Mouse (Mus musculus): ENCODE measurements around the gene Zbed4. TPM values are rescaled to one million over a fixed set of nuclear protein-coding genes. Genes with fewer than 3 reads are reported as not detected.
"Not testable (repeated sequence)": the region's sequence is repeated elsewhere in the genome, so short reads cannot be mapped to it uniquely, and the experiment has no call there.

The Zbed4 gene
- polyA plus RNA-seq (2015; fragmentation: Nextera tagmentation; extraction: Ambion mirVana), result 14.1 and 15.3 TPM in 2 replicates

DNA sequence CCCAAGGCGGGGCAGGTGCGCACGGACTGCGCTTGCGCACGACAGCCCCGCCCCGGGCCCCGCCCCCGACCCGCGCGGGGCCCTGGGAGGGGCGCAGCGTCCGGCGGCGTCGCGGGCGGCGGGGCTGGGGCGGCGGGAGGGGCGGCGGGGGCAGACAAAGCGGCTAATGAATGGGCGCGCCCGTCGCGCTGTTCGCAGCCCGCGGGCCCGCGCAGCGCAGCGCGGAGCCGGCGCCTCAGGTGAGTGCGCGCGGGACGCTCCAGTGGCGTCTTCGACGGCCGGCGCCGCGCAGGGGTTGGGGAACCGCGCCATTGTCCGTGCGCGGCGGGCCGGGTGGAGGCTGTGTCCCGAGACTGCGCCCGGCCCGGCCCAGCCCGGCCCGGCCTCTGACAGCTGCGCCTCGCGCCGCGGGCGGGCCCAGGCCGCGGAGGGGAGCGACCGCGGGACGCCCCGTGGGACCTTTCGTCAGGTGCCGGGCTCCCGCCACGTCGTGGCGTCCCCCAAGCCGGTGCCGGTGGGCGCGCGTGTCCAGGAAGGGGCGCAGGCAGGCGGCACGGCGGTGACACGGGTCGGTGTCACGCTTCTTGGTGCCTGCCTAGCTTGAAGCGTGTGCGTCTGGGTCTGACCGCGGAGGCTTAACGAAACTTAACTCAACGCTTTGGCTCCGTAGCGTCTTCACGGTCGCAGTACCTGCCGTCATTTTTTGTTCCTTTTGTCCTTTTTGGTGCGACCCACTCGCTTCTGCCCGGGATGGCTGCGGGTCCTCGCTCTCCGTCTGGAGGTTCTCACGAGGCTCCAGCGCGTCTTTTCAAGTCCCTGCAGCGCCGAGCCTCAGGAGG, at the start of gene Zbed4:
TSS of gene Zbed4 (plus strand) at position 97 of the 839 bp plus-strand sequence.
- Histone ChIP-seq H3K4me3 (replicated peaks; ENCODE audit: low read length) (peak within 1 kb of the TSS; percentile 81), H3K9me3 (replicated peaks; ENCODE audit: control insufficient read depth, low read length) (no peaks in the 10 kb centered on the region), H3K4me1 (ENCODE audit: control insufficient read depth, insufficient read depth, low read length) (peaks cover 8% of the 10 kb centered on the region), H3K9ac (ENCODE audit: low read length) (peak within 1 kb of the TSS; percentile 93), H3K36me3 (ENCODE audit: control insufficient read depth, insufficient read depth, low read length) (no peaks in the 10 kb centered on the region), H3K27me3 (ENCODE audit: control insufficient read depth, insufficient read depth, low read length) (no peaks in the 10 kb centered on the region), H3K4me2 (ENCODE audit: low read depth, low read length) (peak within 1 kb of the TSS; percentile 79), H3K27ac (ENCODE audit: low read length) (peak within 1 kb of the TSS; percentile 84)
- under 1% methylated on average over 98 of the region's 119 CpGs for WGBS
- no peak; the same call in 1 of the 2 replicates for ATAC-seq (ENCODE audit: insufficient read depth, low FRiP score)

- no peak overlapping the region for H3K9ac ChIP-seq (ENCODE audit: low read length)
- H3K4me3 ChIP-seq (replicated peaks; ENCODE audit: low read length), result no peak overlapping the region
- no peak overlapping the region for H3K27ac ChIP-seq (ENCODE audit: low read length)
- WGBS, result 82% methylated on average over 3 of the region's 3 CpGs
- no peak overlapping the region for H3K4me2 ChIP-seq (ENCODE audit: low read depth, low read length)
- H3K36me3 ChIP-seq (ENCODE audit: control insufficient read depth, insufficient read depth, low read length), result peaks cover 35% of the 10 kb centered on the region
- no peaks in the 10 kb centered on the region for H3K27me3 ChIP-seq (ENCODE audit: control insufficient read depth, insufficient read depth, low read length)
- H3K9me3 ChIP-seq (replicated peaks; ENCODE audit: control insufficient read depth, low read length), result no peaks in the 10 kb centered on the region
- no peak for ATAC-seq (ENCODE audit: insufficient read depth, low FRiP score)
- no peaks in the 10 kb centered on the region for H3K4me1 ChIP-seq (ENCODE audit: control insufficient read depth, insufficient read depth, low read length)
Measured at GRCm38 (mm10) chr15:88702501-88702900, 49.0 kb upstream of the Zbed4 start.

- Histone ChIP-seq H3K4me1 (ENCODE audit: control insufficient read depth, insufficient read depth, low read length) (no peaks in the 10 kb centered on the region), H3K4me2 (ENCODE audit: low read depth, low read length) (no peak overlapping the region), H3K9ac (ENCODE audit: low read length) (no peak overlapping the region), H3K36me3 (ENCODE audit: control insufficient read depth, insufficient read depth, low read length) (peaks cover 40% of the 10 kb centered on the region), H3K9me3 (replicated peaks; ENCODE audit: control insufficient read depth, low read length) (no peaks in the 10 kb centered on the region), H3K27ac (ENCODE audit: low read length) (no peak overlapping the region), H3K27me3 (ENCODE audit: control insufficient read depth, insufficient read depth, low read length) (no peaks in the 10 kb centered on the region), H3K4me3 (replicated peaks; ENCODE audit: low read length) (no peak overlapping the region)
- 44% methylated on average over 1 of the region's 1 CpGs for WGBS
- no peak for ATAC-seq (ENCODE audit: insufficient read depth, low FRiP score)
Measured at GRCm38 (mm10) chr15:88704284-88704683, 47.2 kb upstream of the Zbed4 start.

DNA sequence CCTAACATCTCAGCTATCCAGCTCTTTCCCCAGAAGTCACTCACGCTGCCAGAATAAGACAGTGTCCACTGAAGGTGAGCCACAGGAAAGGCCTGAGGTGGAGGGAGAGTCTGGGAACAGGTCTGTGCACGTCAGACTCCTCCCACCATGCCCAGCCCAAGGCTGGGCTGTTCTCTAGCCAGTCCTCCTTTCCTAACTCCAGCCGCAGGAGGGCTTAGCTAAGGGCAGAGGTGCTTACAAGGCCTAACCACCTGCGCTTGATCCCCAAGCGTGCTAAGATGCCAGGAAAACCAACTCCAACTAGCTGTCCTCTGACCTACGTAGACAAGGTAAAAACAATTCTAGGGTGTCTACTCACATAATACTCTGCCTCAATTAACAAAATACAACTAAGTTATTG, 45.1 kb upstream of the Zbed4 start:
- H3K4me2 ChIP-seq (ENCODE audit: low read depth, low read length), result no peak overlapping the region
- H3K36me3 ChIP-seq (ENCODE audit: control insufficient read depth, insufficient read depth, low read length), result peaks cover 43% of the 10 kb centered on the region
- H3K9ac ChIP-seq (ENCODE audit: low read length), result no peak overlapping the region
- 0 out of 2 replicates have a peak, but pooled peaks have one; percentile 26 for ATAC-seq (ENCODE audit: insufficient read depth, low FRiP score)
- H3K4me3 ChIP-seq (replicated peaks; ENCODE audit: low read length), result no peak overlapping the region
- no peak overlapping the region for H3K27ac ChIP-seq (ENCODE audit: low read length)
- 77% methylated on average over 6 of the region's 6 CpGs for WGBS
- H3K9me3 ChIP-seq (replicated peaks; ENCODE audit: control insufficient read depth, low read length), result no peaks in the 10 kb centered on the region
- H3K4me1 ChIP-seq (ENCODE audit: control insufficient read depth, insufficient read depth, low read length), result no peaks in the 10 kb centered on the region
- H3K27me3 ChIP-seq (ENCODE audit: control insufficient read depth, insufficient read depth, low read length), result no peaks in the 10 kb centered on the region

- 73% methylated on average over 13 of the region's 13 CpGs for WGBS
- H3K4me2 ChIP-seq (ENCODE audit: low read depth, low read length); H3K27me3 ChIP-seq (ENCODE audit: control insufficient read depth, insufficient read depth, low read length); H3K9me3 ChIP-seq (replicated peaks; ENCODE audit: control insufficient read depth, low read length); H3K27ac ChIP-seq (ENCODE audit: low read length); H3K4me1 ChIP-seq (ENCODE audit: control insufficient read depth, insufficient read depth, low read length); ATAC-seq (ENCODE audit: insufficient read depth, low FRiP score); H3K4me3 ChIP-seq (replicated peaks; ENCODE audit: low read length); H3K9ac ChIP-seq (ENCODE audit: low read length): not testable (repeated sequence)
- H3K36me3 ChIP-seq (ENCODE audit: control insufficient read depth, insufficient read depth, low read length), result peaks cover 45% of the 10 kb centered on the region
Measured at GRCm38 (mm10) chr15:88706987-88707386, 44.5 kb upstream of the Zbed4 start.

DNA sequence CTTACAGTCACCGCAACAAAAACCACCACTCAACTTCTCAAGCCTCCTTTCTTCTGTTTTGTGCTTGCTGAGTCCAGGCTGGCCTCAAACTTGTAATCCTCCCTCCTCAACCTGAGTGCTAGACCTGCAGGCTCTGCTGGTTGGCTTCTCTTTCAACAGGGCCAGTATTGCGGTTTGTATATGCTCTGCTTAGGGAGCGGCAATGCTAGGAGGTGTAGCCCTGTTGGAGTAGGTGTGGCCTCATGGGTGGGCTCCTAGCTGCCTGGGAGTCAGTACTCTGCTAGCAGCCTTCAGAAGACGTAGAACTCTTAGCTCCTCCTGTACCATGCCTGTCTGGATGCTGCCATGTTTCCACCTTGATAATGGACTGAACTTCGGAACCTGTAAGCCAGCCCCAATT, 43.3 kb upstream of the Zbed4 start:
- Histone ChIP-seq H3K36me3 (ENCODE audit: control insufficient read depth, insufficient read depth, low read length) (peaks cover 53% of the 10 kb centered on the region), H3K4me3 (replicated peaks; ENCODE audit: low read length) (no peak overlapping the region), H3K27ac (ENCODE audit: low read length) (no peak overlapping the region), H3K9ac (ENCODE audit: low read length) (no peak overlapping the region), H3K9me3 (replicated peaks; ENCODE audit: control insufficient read depth, low read length) (no peaks in the 10 kb centered on the region), H3K27me3 (ENCODE audit: control insufficient read depth, insufficient read depth, low read length) (no peaks in the 10 kb centered on the region), H3K4me1 (ENCODE audit: control insufficient read depth, insufficient read depth, low read length) (no peaks in the 10 kb centered on the region), H3K4me2 (ENCODE audit: low read depth, low read length) (no peak overlapping the region)
- ATAC-seq (ENCODE audit: insufficient read depth, low FRiP score), result no peak
- 84% methylated on average over 5 of the region's 5 CpGs for WGBS

DNA sequence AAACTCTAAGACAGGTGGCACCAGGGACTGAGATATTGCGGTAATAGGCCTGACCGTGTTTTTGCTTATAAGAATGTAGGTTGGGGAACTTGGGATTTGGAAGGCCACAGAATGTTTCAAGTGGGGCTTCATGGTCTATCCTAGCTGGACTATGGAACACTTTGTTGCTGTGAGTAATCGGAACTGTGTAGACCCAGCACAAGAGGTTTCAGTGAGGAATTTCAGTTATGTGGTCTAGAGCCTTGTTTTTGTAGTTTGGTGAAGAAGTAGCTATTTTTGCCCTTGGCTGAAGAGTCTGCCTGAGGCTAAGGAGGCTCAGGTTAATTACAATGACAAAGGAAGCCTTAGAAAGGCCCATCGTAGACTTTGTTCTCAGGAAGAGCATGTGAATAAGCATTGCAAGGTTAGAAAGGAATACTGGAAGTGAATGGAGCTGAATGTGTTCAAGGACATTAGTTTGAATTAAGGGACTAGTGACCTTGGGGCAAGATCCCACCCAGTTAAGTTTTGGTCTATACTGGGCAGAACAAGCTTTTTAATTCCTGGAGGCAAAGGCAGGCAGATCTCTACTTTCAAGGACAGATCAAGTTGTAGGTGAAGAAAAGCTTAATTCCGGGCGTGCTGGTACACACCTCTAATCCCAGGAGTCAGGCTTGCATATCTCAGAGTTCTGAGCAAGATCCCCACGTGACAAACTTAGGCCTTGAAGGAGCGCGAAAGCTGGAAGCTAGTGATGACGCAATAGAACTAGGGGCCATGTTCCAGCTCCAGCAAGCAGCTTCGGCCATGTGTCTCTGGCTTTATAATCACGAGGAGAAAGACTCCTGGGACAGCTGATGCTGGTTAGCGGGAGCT, 42.6 kb upstream of the Zbed4 start:
- H3K4me2 ChIP-seq (ENCODE audit: low read depth, low read length), result no peak overlapping the region
- peaks cover 57% of the 10 kb centered on the region for H3K36me3 ChIP-seq (ENCODE audit: control insufficient read depth, insufficient read depth, low read length)
- no peaks in the 10 kb centered on the region for H3K27me3 ChIP-seq (ENCODE audit: control insufficient read depth, insufficient read depth, low read length)
- H3K9ac ChIP-seq (ENCODE audit: low read length), result no peak overlapping the region
- ATAC-seq (ENCODE audit: insufficient read depth, low FRiP score), result no peak
- H3K4me1 ChIP-seq (ENCODE audit: control insufficient read depth, insufficient read depth, low read length), result no peaks in the 10 kb centered on the region
- H3K9me3 ChIP-seq (replicated peaks; ENCODE audit: control insufficient read depth, low read length), result no peaks in the 10 kb centered on the region
- 86% methylated on average over 13 of the region's 13 CpGs for WGBS
- H3K4me3 ChIP-seq (replicated peaks; ENCODE audit: low read length), result no peak overlapping the region
- no peak overlapping the region for H3K27ac ChIP-seq (ENCODE audit: low read length)

- H3K9me3 ChIP-seq (replicated peaks; ENCODE audit: control insufficient read depth, low read length), result no peaks in the 10 kb centered on the region
- H3K9ac ChIP-seq (ENCODE audit: low read length), result no peak overlapping the region
- no peak overlapping the region for H3K27ac ChIP-seq (ENCODE audit: low read length)
- H3K4me2 ChIP-seq (ENCODE audit: low read depth, low read length), result no peak overlapping the region
- no peaks in the 10 kb centered on the region for H3K27me3 ChIP-seq (ENCODE audit: control insufficient read depth, insufficient read depth, low read length)
- 90% methylated on average over 5 of the region's 5 CpGs for WGBS
- ATAC-seq (ENCODE audit: insufficient read depth, low FRiP score), result no peak
- no peak overlapping the region for H3K4me3 ChIP-seq (replicated peaks; ENCODE audit: low read length)
- no peaks in the 10 kb centered on the region for H3K4me1 ChIP-seq (ENCODE audit: control insufficient read depth, insufficient read depth, low read length)
- peaks cover 52% of the 10 kb centered on the region for H3K36me3 ChIP-seq (ENCODE audit: control insufficient read depth, insufficient read depth, low read length)
Measured at GRCm38 (mm10) chr15:88709878-88710277, 41.6 kb upstream of the Zbed4 start.

DNA sequence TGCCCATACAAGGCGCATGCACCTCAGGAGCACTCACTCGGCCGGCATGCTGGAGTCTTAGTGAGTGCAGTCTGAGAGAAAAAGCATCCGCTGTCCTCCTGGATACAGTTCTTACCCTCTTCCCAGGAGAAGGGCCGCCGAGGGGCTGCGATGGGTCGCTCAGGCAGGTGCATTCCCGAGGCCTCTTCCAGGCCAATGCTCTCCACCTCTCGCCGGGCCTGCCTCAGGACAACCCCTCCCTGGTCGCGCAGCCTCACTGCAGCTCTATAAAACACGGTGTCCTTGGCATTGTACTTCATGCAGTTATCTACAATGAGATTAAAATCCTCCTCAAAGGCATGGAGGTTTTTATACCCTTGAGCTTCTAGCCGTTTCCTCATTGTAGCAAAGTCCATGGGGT, 39.0 kb upstream of the Zbed4 start:
- H3K9ac ChIP-seq (ENCODE audit: low read length), result no peak overlapping the region
- H3K4me1 ChIP-seq (ENCODE audit: control insufficient read depth, insufficient read depth, low read length), result no peaks in the 10 kb centered on the region
- H3K9me3 ChIP-seq (replicated peaks; ENCODE audit: control insufficient read depth, low read length), result no peaks in the 10 kb centered on the region
- no peak overlapping the region for H3K27ac ChIP-seq (ENCODE audit: low read length)
- WGBS, result 92% methylated on average over 15 of the region's 15 CpGs
- no peak overlapping the region for H3K4me3 ChIP-seq (replicated peaks; ENCODE audit: low read length)
- H3K27me3 ChIP-seq (ENCODE audit: control insufficient read depth, insufficient read depth, low read length), result no peaks in the 10 kb centered on the region
- no peak for ATAC-seq (ENCODE audit: insufficient read depth, low FRiP score)
- peaks cover 43% of the 10 kb centered on the region for H3K36me3 ChIP-seq (ENCODE audit: control insufficient read depth, insufficient read depth, low read length)
- H3K4me2 ChIP-seq (ENCODE audit: low read depth, low read length), result no peak overlapping the region
